Mouse (Mus musculus) left cerebral cortex, adult 18-20 months (tissue): ENCODE measurements around the gene Tifa. TPM values are rescaled to one million over a fixed set of nuclear protein-coding genes. Genes with fewer than 3 reads are reported as not detected.

Source experiments
- DNase-seq, 2 experiments: peaks; one replicate each; pipeline ENCODE4 v3.0.0; 2021 to 2022; ENCODE audit warnings: low spot score in 2 of 2, mixed read lengths in 1 of 2
- long read RNA-seq, 2 experiments: library from polyadenylated mRNA; stranded (forward); transcript quantifications; one replicate each; pipeline ENCODE4 v2.0.0; 2021
- total RNA-seq, 2 experiments: library from RNA; stranded (reverse); gene quantifications; 2 replicates each; pipeline ENCODE4 v1.2.3; 2021

The Tifa gene
- 1 to 10 TPM; 7.6 to 8.6 TPM for total RNA-seq
- long read RNA-seq, experiment 1, transcript Tifa-201 (3 exons, 2,245 nt): major isoform, 11 of 13 reads
- long read RNA-seq, experiment 1, partial matches to known transcripts: 0 of 13 reads
- long read RNA-seq, experiment 1, other reads (novel, unspliced or antisense): 1 of 13 reads
- long read RNA-seq, experiment 2, transcript Tifa-201 (3 exons, 2,245 nt): major isoform, 11 of 14 reads
- long read RNA-seq, experiment 2, partial matches to known transcripts: 0 of 14 reads
- long read RNA-seq, experiment 2, other reads (novel, unspliced or antisense): 1 of 14 reads

- peak; percentile 17 to 37 for DNase-seq
These were observed at the start of gene Tifa for GRCm38 (mm10) chr3:127789500-127790191. Gene Tifa (plus strand): TSS chr3:127789805.

GRCm38 (mm10) chr3:127741473-127741872 is 48.1 kb upstream of the Tifa start:
- no peak for DNase-seq

GRCm38 (mm10) chr3:127743614-127744365 is 45.8 kb upstream of the Tifa start:
- DNase-seq: no peak

GRCm38 (mm10) chr3:127745504-127745903 is 44.1 kb upstream of the Tifa start:
- DNase-seq: no peak

- DNase-seq: no peak
These were observed 43.5 kb upstream of the Tifa start for GRCm38 (mm10) chr3:127745911-127746640.

- DNase-seq: no peak
These were observed 41.0 kb upstream of the Tifa start for GRCm38 (mm10) chr3:127748644-127749043.

GRCm38 (mm10) chr3:127749266-127749665 is 40.3 kb upstream of the Tifa start:
- DNase-seq: no peak

- no peak for DNase-seq
These were observed 39.5 kb upstream of the Tifa start for GRCm38 (mm10) chr3:127749981-127750562.

GRCm38 (mm10) chr3:127756458-127756857 is 33.1 kb upstream of the Tifa start:
- no peak for DNase-seq

GRCm38 (mm10) chr3:127757886-127758301 is 31.7 kb upstream of the Tifa start:
- DNase-seq: no peak

GRCm38 (mm10) chr3:127758806-127759205 is 30.8 kb upstream of the Tifa start:
- DNase-seq: no peak

GRCm38 (mm10) chr3:127759212-127759611 is 30.4 kb upstream of the Tifa start:
- peak; percentile 39 to 44 for DNase-seq

GRCm38 (mm10) chr3:127762403-127762802 is 27.2 kb upstream of the Tifa start:
- DNase-seq: no peak

GRCm38 (mm10) chr3:127763076-127763612 is 26.5 kb upstream of the Tifa start:
- peak; percentile 69 to 77 for DNase-seq

- DNase-seq: no peak
These were observed 25.1 kb upstream of the Tifa start for GRCm38 (mm10) chr3:127764541-127764940.

- DNase-seq: no peak
These were observed 23.6 kb upstream of the Tifa start for GRCm38 (mm10) chr3:127765971-127766370.

- no peak for DNase-seq
These were observed 20.5 kb upstream of the Tifa start for GRCm38 (mm10) chr3:127769146-127769545.

GRCm38 (mm10) chr3:127780021-127780644 is 9.5 kb upstream of the Tifa start, which contains the start of gene Alpk1:
Gene Alpk1 (minus strand): TSS chr3:127780527.
- DNase-seq: peak; percentile 42 to 49

GRCm38 (mm10) chr3:127780921-127781320 is 8.7 kb upstream of the Tifa start:
- DNase-seq: no peak

- no peak for DNase-seq
These were observed 6.7 kb upstream of the Tifa start for GRCm38 (mm10) chr3:127782921-127783320.
